10 mouse cellular contexts compared by ENCODE assay signal in genomic region chr15:82938155-82938569, GRCm38 (mm10). TPM values are rescaled to one million over a fixed set of nuclear protein-coding genes. Genes with fewer than 3 reads are reported as not detected.
DNase-seq lines count a peak whose midpoint lies in the region; ATAC-seq lines count a peak whose summit lies in the region.
"Had no signal": no experiment of that assay in that cellular context is flagged by ENCODE, and none has a peak within 500 bp of the region (broad histone marks: within the 10 kb centered on the region; RNA-seq: fewer than 3 reads in every experiment).

No protein-coding gene starts in this region.

- peak overlapping the region; percentile 27; the same call in 1 of the 2 replicates for H3K9ac ChIP-seq in limb, embryonic 12.5 days (replicated peaks)
- peak overlapping the region; percentile 39 for H3K9ac ChIP-seq in neural tube, embryonic 13.5 days

- ATAC-seq in limb, embryonic 12.5 days (ENCODE audit: insufficient number of reproducible peaks, insufficient read depth, low FRiP score, low TSS enrichment, low read depth): 0 out of 2 replicates have a peak, but pooled peaks have one; percentile 21
- ATAC-seq in neural tube, embryonic 13.5 days (ENCODE audit: low read depth): peak; percentile 70
- no peak for ATAC-seq in monocyte, adult 5-6 weeks (replicated peaks; ENCODE audit: insufficient number of reproducible peaks, low FRiP score, low TSS enrichment, poor library complexity, severe bottlenecking)

- peaks cover 26% of the 10 kb centered on the region; the same call in 1 of the 2 replicates for H3K27me3 ChIP-seq in embryonic facial prominence, embryonic 10.5 days (replicated peaks; ENCODE audit: low read depth, poor library complexity, severe bottlenecking)
- H3K27me3 ChIP-seq in hindbrain, embryonic 10.5 days (ENCODE audit: insufficient read depth, poor library complexity, severe bottlenecking): peaks cover 62% of the 10 kb centered on the region
- peaks cover 26% of the 10 kb centered on the region for H3K27me3 ChIP-seq in limb, embryonic 12.5 days
- H3K27me3 ChIP-seq in neural tube, embryonic 13.5 days: peaks cover 32% of the 10 kb centered on the region

- peaks cover 79% of the 10 kb centered on the region for H3K4me1 ChIP-seq in embryonic facial prominence, embryonic 10.5 days
- H3K4me1 ChIP-seq in hindbrain, embryonic 10.5 days (replicated peaks): peaks cover 82% of the 10 kb centered on the region
- H3K4me1 ChIP-seq in limb, embryonic 12.5 days (replicated peaks): peaks cover 77% of the 10 kb centered on the region
- peaks cover 97% of the 10 kb centered on the region for H3K4me1 ChIP-seq in neural tube, embryonic 13.5 days (replicated peaks)

- H3K27ac ChIP-seq in embryonic facial prominence, embryonic 10.5 days (replicated peaks): peak overlapping the region; percentile 58
- H3K27ac ChIP-seq in hindbrain, embryonic 10.5 days: peak overlapping the region; percentile 66
- H3K27ac ChIP-seq in limb, embryonic 12.5 days: peak overlapping the region; percentile 81
- peak overlapping the region; percentile 90 for H3K27ac ChIP-seq in neural tube, embryonic 13.5 days (replicated peaks)
- H3K27ac ChIP-seq: macrophage had no signal

- peak overlapping the region; percentile 8; the same call in 1 of the 2 replicates for H3K4me3 ChIP-seq in embryonic facial prominence, embryonic 10.5 days
- no peak overlapping the region for H3K4me3 ChIP-seq in hindbrain, embryonic 10.5 days
- peak overlapping the region; percentile 9; the same call in 1 of the 2 replicates for H3K4me3 ChIP-seq in limb, embryonic 12.5 days (replicated peaks)
- no peak overlapping the region for H3K4me3 ChIP-seq in neural tube, embryonic 13.5 days

- peaks cover 10% of the 10 kb centered on the region; the same call in 1 of the 2 replicates for H3K36me3 ChIP-seq in embryonic facial prominence, embryonic 10.5 days (replicated peaks)
- no peaks in the 10 kb centered on the region for H3K36me3 ChIP-seq in hindbrain, embryonic 10.5 days
- H3K36me3 ChIP-seq in limb, embryonic 12.5 days: peaks cover 5% of the 10 kb centered on the region; the same call in 1 of the 2 replicates
- H3K36me3 ChIP-seq in neural tube, embryonic 13.5 days: no peaks in the 10 kb centered on the region
- H3K36me3 ChIP-seq: G1E had no signal

- 51% methylated on average over 17 of the region's 17 CpGs for WGBS in embryonic facial prominence, embryonic 10.5 days
- 55% methylated on average over 17 of the region's 17 CpGs for WGBS in hindbrain, embryonic 10.5 days
- WGBS in limb, embryonic 12.5 days: 6% methylated on average over 17 of the region's 17 CpGs
- WGBS in neural tube, embryonic 13.5 days: 6% methylated on average over 17 of the region's 17 CpGs

- intact Hi-C loops in left cerebral cortex, postnatal 4 days (cut with DNase I): no loop called here
- intact Hi-C loops in left cerebral cortex, postnatal 36 days (cut with DNase I): no loop called here

- DNase-seq in left cerebral cortex, postnatal 4 days: peak; percentile 63
- no peak for DNase-seq in left cerebral cortex, postnatal 36 days (ENCODE audit: low spot score in 2 of 2)
- peak; percentile 47 for DNase-seq in embryonic facial prominence, embryonic 10.5 days (ENCODE audit: low spot score)
- DNase-seq in hindbrain, embryonic 10.5 days (ENCODE audit: low spot score): peak; percentile 29
- no peak for DNase-seq in thymus, postnatal 36 days

- peak overlapping the region; percentile 42 for H3K4me2 ChIP-seq in limb, embryonic 12.5 days
- peak overlapping the region; percentile 34 for H3K4me2 ChIP-seq in neural tube, embryonic 13.5 days

- H3K9me3 ChIP-seq in embryonic facial prominence, embryonic 10.5 days: no peaks in the 10 kb centered on the region
- H3K9me3 ChIP-seq in hindbrain, embryonic 10.5 days: no peaks in the 10 kb centered on the region
- H3K9me3 ChIP-seq in limb, embryonic 12.5 days: no peaks in the 10 kb centered on the region
- H3K9me3 ChIP-seq in neural tube, embryonic 13.5 days: no peaks in the 10 kb centered on the region
- H3K9me3 ChIP-seq: G1E had no signal

RNA-seq across cellular contexts. Expression of gene Tcf20, which starts 49.5 kb away (rescaled TPM):
- total RNA-seq in left cerebral cortex, postnatal 4 days (2021): 100 to 1,000 TPM; 142 to 145 TPM
- total RNA-seq in left cerebral cortex, postnatal 36 days (2021): 100 to 1,000 TPM; 210 to 218 TPM
- 8.4 and 8.5 TPM in 2 replicates for polyA plus RNA-seq in embryonic facial prominence, embryonic 10.5 days (2016; fragmentation: Nextera tagmentation; extraction: Ambion mirVana)
- polyA plus RNA-seq in hindbrain, embryonic 10.5 days (2016; fragmentation: Nextera tagmentation; extraction: Ambion mirVana): 6.7 and 6.9 TPM in 2 replicates
- polyA plus RNA-seq in limb, embryonic 12.5 days (2016; fragmentation: Nextera tagmentation; extraction: Ambion mirVana): 12.1 and 13.6 TPM in 2 replicates
- 11.8 and 12.7 TPM in 2 replicates for polyA plus RNA-seq in neural tube, embryonic 13.5 days (2015; fragmentation: Nextera tagmentation; extraction: Ambion mirVana)
- 77.4 to 104 TPM (median 81.3 TPM) in 3 replicates for total RNA-seq in monocyte, adult 5-6 weeks (2017)

Comparison
In these comparisons a context has a peak if more than half of its experiments do, and no peak if none do; other contexts are left out.
1. DNase-seq: peak in left cerebral cortex, postnatal 4 days (single experiment), embryonic facial prominence, embryonic 10.5 days (single experiment) and hindbrain, embryonic 10.5 days (single experiment); none in left cerebral cortex, postnatal 36 days (0 of 2) and thymus, postnatal 36 days (0 of 2).
2. H3K4me3 ChIP-seq: peak in embryonic facial prominence, embryonic 10.5 days (single experiment) and limb, embryonic 12.5 days (single experiment); none in hindbrain, embryonic 10.5 days (single experiment) and neural tube, embryonic 13.5 days (single experiment).
3. Peak in every context shown above with its lines, with median percentiles within 50 percentile points of each other: H3K27ac ChIP-seq.